Mouse (Mus musculus) spleen, postnatal 4 days (tissue): Measurements from ENCODE around the gene Hpn.

ENCODE experiments used
- DNase-seq, 2 experiments: peaks; one replicate each; pipeline ENCODE4 v3.0.0; 2022; ENCODE audit warnings: low spot score in 2 of 2

Gene Hpn

DNA sequence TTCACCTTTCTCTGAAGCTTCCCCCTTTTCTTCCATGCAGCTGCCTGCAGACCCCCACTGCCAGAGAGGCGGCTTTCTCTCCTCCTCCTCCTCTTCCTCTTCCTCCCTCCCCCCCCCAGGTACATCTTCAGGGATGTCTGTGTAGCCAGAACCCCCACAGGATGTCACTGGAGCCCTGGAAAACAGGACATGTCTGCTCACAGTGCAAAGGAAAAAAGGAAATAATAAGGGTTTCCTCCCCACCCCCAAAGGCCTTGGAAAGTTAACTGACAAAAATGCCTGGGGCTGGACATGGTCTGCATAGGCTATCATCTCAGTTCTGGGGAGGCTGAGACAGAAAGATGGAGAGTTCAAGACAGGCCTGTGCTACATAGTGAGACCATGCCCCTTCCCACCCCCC lies 34.0 kb downstream of the Hpn start:
- DNase-seq: no peak

- no peak for DNase-seq
These were observed 34.5 kb downstream of the Hpn start for GRCm38 (mm10) chr7:31080611-31081010.

GRCm38 (mm10) chr7:31079670-31080069 lies 35.4 kb downstream of the Hpn start:
- DNase-seq: no peak

DNA sequence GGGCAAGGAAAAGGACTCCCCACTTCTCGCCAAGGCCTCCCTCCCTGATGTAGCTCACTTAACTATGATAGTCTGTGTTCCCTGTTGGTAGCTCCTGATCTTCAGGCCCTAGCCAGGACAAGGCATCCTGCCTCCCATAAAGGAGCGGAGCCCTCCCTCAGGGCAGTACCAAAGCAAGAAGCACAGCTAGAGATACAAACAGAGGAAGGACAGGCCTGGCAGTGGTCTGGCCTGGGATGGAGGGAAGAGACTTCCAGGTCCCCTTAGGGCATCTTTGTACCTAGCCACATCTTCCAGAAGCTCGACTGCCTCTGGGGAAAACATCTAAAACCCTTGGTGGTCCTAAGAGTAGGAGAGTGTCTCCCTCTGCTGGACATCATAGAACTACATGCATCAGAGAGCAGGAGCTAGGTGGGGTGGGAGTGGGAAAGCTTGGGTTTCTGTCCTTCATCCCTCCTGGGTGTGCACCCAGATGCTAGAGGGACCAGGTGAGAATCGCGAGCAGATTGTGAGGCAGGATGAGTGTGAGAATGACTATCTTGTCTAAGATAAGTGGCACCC lies 37.1 kb downstream of the Hpn start:
- no peak for DNase-seq

- no peak for DNase-seq
These were observed 37.6 kb downstream of the Hpn start for GRCm38 (mm10) chr7:31077470-31077869.

GRCm38 (mm10) chr7:31076492-31076891 lies 38.6 kb downstream of the Hpn start, which contains the start of gene Fxyd3:
TSS of gene Fxyd3 (minus strand) at chr7:31076704.
- no peak for DNase-seq

- no peak for DNase-seq
These were observed 40.4 kb downstream of the Hpn start for GRCm38 (mm10) chr7:31074713-31075069.

- DNase-seq: no peak
These were observed 40.9 kb downstream of the Hpn start for GRCm38 (mm10) chr7:31074061-31074712.

DNA sequence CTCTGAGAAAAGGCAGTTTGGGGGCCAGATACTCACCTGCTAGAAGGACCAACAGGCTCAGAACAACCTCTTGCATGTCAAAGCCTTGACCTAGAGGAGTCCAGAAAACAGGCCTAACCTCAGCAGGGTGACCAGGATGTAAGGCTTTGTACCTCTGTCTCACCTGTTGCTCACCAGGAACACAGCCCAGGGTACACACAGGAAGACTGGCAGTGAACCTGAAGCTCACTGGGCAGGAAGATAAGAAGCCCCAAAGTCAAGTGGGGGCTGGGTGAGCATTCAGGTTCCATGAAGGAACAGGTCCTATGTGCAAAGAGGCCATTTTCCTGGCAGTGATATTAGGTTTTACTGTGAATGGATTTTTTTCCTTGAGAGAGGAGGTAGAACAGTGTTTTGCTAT lies 41.5 kb downstream of the Hpn start:
- DNase-seq: no peak

DNA sequence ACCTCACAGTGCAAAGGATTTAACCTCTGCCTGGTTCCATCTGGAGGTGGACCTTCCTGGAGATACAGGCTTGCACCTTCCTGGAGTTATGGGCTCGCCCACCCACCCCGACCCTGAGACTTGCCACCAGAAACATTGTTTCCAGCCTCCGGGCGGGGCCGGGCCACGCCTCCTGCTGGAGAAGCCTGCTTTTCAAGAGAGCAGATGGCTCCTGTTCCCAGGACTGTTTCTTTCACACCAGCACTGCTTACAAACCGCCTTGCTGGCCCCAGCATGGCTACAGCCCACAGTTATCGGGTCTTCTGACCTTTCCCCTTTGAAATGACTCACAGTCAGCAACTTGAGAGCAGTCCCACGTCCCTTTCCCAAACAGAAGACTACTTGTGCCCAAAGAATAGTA lies 42.8 kb downstream of the Hpn start:
- no peak for DNase-seq

DNA sequence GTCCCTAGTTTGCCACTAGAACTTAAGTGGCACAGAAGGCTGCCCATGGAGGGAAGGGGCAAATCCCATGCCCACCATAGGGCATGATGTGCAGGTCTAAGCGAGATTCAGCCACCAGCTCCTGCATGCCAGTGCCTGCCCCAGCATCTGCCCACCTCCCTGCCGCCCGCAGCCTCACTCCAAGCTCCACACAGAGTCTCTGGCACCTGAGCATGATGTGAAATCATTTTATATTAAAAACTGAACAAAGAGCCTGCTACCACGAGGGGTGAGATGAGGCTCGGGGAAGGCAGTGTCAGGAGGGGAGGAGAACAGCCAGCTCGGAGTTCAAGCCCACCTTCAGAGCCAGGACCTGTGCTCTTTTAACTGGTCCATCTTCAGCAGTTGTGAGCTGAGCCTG lies 44.8 kb downstream of the Hpn start:
- no peak for DNase-seq

GRCm38 (mm10) chr7:31069491-31069890 lies 45.6 kb downstream of the Hpn start:
- no peak for DNase-seq

DNA sequence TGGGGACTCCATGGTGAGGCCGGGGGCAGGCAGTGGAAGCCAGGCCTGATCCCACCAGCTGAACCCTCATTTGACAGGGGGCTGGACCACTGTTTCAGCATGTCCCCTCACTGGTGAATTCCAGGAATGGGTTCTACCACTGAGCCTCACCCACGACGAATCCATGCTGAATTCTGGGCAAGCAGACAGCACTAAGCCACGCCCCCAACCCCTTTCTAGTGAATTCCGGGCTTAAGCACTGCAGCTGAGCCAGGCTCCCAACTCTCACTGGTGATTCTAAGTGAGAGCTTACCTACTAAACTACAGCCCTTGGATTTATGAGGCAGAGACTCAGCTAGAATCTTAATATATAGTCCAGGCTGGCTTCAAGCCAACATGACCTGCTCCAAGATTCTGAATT lies 47.3 kb downstream of the Hpn start:
- DNase-seq: no peak

- no peak for DNase-seq
These were observed 52.0 kb downstream of the Hpn start for GRCm38 (mm10) chr7:31063074-31063560.

- no peak for DNase-seq
These were observed 54.5 kb downstream of the Hpn start for GRCm38 (mm10) chr7:31060621-31061010.

GRCm38 (mm10) chr7:31059919-31060620 lies 55.0 kb downstream of the Hpn start:
- no peak for DNase-seq

GRCm38 (mm10) chr7:31059108-31059507 lies 56.0 kb downstream of the Hpn start, which contains the start of gene Lgi4:
TSS of gene Lgi4 (plus strand) at chr7:31059342.
- peak; percentile 72 to 91 for DNase-seq

DNA sequence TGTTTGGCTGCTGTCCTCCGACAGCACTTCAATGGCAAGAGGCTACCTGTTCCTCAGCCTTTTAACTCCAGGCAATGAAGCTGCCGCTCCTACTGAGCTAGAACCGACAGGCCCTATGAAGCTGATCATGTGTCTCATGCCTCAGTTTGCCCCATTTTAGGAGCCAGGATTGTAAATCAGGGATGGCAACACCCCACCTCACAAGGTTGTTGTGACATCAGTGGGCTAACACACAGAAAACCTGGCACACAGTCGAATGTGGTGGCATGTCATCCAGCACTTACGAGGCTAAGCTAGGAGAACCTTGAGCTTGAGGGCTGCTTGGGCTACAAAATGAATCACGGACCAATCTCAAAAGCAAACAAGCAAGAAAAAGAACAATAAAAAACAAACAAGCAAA lies 56.9 kb downstream of the Hpn start:
- DNase-seq: no peak

GRCm38 (mm10) chr7:31057730-31058129 lies 57.4 kb downstream of the Hpn start:
- no peak for DNase-seq

GRCm38 (mm10) chr7:31057071-31057470 lies 58.0 kb downstream of the Hpn start, which contains the start of gene Fxyd1:
TSS of gene Fxyd1 (minus strand) at chr7:31057199.
- no peak for DNase-seq

DNA sequence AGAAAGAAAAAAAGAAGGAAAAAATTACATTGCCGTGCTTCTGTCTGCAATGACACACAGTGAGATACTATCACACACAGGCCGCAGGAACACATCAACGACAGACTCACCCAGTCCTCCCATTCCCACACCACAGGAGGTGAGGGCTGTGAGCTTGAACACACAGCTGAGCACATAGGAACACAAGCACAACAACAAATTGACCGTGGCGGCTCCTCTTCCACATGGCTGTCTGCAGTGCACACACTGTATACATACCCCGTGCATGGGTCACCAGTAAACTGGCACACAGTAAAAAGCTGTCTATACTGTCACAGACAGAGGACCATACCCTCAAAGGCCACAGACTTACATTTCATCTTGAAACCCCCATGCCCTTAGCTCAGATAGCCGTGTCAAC lies 58.6 kb downstream of the Hpn start:
- no peak for DNase-seq

GRCm38 (mm10) chr7:31055883-31056282 lies 59.2 kb downstream of the Hpn start:
- no peak for DNase-seq

- no peak for DNase-seq
These were observed 59.7 kb downstream of the Hpn start for GRCm38 (mm10) chr7:31055354-31055824.
